Mouse (Mus musculus): ENCODE results near the gene Map3k5. TPM values are rescaled to one million over a fixed set of nuclear protein-coding genes. Genes with fewer than 3 reads are reported as not detected.
A peak's percentile ranks its signal among the peaks of the same experiment; 100 is the strongest.
"Not testable (repeated sequence)": the region's sequence is repeated elsewhere in the genome, so short reads cannot be mapped to it uniquely, and the experiment has no call there.

Map3k5 gene
- polyA plus RNA-seq, 1 experiment from 2014 or later, result 1.9 TPM

DNA sequence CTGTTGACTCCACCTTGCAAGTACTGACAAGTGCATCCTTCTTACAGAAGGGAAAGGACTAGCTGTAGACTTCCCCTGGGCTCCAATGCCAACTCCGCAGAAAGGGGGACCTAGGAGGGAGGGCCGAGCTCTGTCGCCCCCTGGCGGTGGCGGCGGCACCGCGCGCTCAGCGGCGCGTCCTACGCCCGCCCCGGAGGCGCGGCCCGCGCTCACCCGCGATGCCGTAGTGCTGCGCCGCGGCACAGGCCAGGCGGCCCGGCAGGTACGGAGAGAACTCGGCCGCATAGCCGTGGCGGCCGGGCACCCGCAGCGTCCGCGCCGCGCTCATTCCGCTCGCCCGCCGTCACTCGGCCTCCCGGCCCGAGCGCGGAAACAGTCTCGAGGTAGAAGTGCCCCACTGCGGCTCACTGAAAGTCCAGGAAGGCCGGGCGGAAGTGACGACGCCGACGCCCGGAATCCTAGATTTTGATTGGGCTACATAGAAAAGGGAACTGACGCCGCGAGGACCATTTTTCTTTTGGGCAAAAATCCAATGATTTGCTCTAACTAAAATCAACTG lies 26.9 kb upstream of the Map3k5 start, which contains the start of gene Pex7:
TSS of gene Pex7 (minus strand) at position 444 of the 559 bp plus-strand sequence.
- H3K27me3 ChIP-seq (ENCODE audit: control insufficient read depth, insufficient read depth, low read length), result no peaks in the 10 kb centered on the region
- H3K36me3 ChIP-seq (ENCODE audit: control insufficient read depth, insufficient read depth, low read length), result no peaks in the 10 kb centered on the region
- H3K9ac ChIP-seq (replicated peaks; ENCODE audit: low read depth, low read length), result peak within 1 kb of the TSS; percentile 78
- peak within 1 kb of the TSS; percentile 98 for H3K27ac ChIP-seq (ENCODE audit: low read depth, low read length)
- H3K4me1 ChIP-seq (ENCODE audit: control insufficient read depth, insufficient read depth, low read length), result no peaks in the 10 kb centered on the region
- H3K4me3 ChIP-seq (ENCODE audit: low read depth, low read length), result peak within 1 kb of the TSS; percentile 65
- under 1% methylated on average over 60 of the region's 60 CpGs for WGBS
- ATAC-seq (ENCODE audit: low read depth), result peak; percentile 99
- no peaks in the 10 kb centered on the region for H3K9me3 ChIP-seq (ENCODE audit: control insufficient read depth, low read length)
- H3K4me2 ChIP-seq (ENCODE audit: low read depth, low read length), result no peak within 1 kb of the TSS

GRCm38 (mm10) chr10:19908076-19908475 lies 26.2 kb upstream of the Map3k5 start:
- Histone ChIP-seq H3K9me3 (ENCODE audit: control insufficient read depth, low read length) (no peaks in the 10 kb centered on the region), H3K4me2 (ENCODE audit: low read depth, low read length) (no peak overlapping the region), H3K27ac (ENCODE audit: low read depth, low read length) (no peak overlapping the region), H3K36me3 (ENCODE audit: control insufficient read depth, insufficient read depth, low read length) (no peaks in the 10 kb centered on the region), H3K27me3 (ENCODE audit: control insufficient read depth, insufficient read depth, low read length) (no peaks in the 10 kb centered on the region), H3K4me3 (ENCODE audit: low read depth, low read length) (no peak overlapping the region), H3K4me1 (ENCODE audit: control insufficient read depth, insufficient read depth, low read length) (no peaks in the 10 kb centered on the region), H3K9ac (replicated peaks; ENCODE audit: low read depth, low read length) (no peak overlapping the region)
- no peak for ATAC-seq (ENCODE audit: low read depth)
- WGBS, result 74% methylated on average over 2 of the region's 2 CpGs

DNA sequence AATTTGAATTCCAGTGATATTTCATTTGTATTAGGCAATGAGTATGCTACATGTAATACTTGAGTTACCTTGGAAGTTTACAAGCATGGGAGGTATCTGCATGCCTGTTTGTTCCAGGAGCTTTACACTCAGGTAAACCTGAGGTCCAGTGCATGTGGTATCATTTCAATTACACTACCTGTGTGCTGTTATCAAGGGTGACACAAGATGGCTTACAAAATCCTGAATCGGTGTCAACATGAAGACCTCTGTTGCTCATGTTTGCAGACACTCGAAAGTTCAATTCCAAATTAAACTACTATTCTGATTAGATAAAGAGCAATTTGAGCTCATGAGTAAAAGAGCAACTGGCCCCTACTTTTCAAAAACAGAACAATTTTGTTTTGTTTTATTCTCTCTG lies 23.8 kb upstream of the Map3k5 start:
- 87% methylated on average over 2 of the region's 2 CpGs for WGBS

DNA sequence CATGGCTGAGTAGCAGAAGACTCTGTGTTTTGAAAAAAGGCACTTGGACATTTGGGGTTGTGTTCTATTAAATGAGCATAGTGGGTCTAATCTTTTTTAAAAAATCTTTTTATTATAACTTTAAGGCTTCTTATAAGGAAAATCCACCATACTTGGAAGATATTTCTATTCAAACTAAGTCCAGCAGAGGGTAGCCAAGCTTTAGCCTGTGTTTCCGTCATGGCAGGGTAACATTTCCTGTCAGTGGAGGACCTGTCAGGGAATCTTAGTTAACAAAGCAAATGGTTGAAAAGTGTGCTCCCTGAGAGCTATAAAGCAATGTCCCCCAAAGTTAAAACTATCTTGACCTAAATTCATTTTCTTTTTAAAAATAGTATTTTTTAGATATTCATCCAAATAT lies 22.7 kb upstream of the Map3k5 start:
- Histone ChIP-seq H3K9ac (replicated peaks; ENCODE audit: low read depth, low read length) (no peak overlapping the region), H3K4me1 (ENCODE audit: control insufficient read depth, insufficient read depth, low read length) (no peaks in the 10 kb centered on the region), H3K27ac (ENCODE audit: low read depth, low read length) (no peak overlapping the region), H3K27me3 (ENCODE audit: control insufficient read depth, insufficient read depth, low read length) (no peaks in the 10 kb centered on the region), H3K4me3 (ENCODE audit: low read depth, low read length) (no peak overlapping the region), H3K36me3 (ENCODE audit: control insufficient read depth, insufficient read depth, low read length) (no peaks in the 10 kb centered on the region), H3K9me3 (ENCODE audit: control insufficient read depth, low read length) (no peaks in the 10 kb centered on the region), H3K4me2 (ENCODE audit: low read depth, low read length) (no peak overlapping the region)
- no peak for ATAC-seq (ENCODE audit: low read depth)
- 46% methylated on average over 1 of the region's 1 CpGs for WGBS

More for the DNA sequence above, 23.8 kb upstream of the Map3k5 start:
- H3K4me1 ChIP-seq (ENCODE audit: control insufficient read depth, insufficient read depth, low read length), result no peaks in the 10 kb centered on the region
- no peaks in the 10 kb centered on the region for H3K9me3 ChIP-seq (ENCODE audit: control insufficient read depth, low read length)
- H3K4me2 ChIP-seq (ENCODE audit: low read depth, low read length), result no peak overlapping the region
- no peak for ATAC-seq (ENCODE audit: low read depth)
- no peak overlapping the region for H3K9ac ChIP-seq (replicated peaks; ENCODE audit: low read depth, low read length)
- H3K36me3 ChIP-seq (ENCODE audit: control insufficient read depth, insufficient read depth, low read length), result no peaks in the 10 kb centered on the region
- no peak overlapping the region for H3K4me3 ChIP-seq (ENCODE audit: low read depth, low read length)
- no peak overlapping the region for H3K27ac ChIP-seq (ENCODE audit: low read depth, low read length)
- H3K27me3 ChIP-seq (ENCODE audit: control insufficient read depth, insufficient read depth, low read length), result no peaks in the 10 kb centered on the region

DNA sequence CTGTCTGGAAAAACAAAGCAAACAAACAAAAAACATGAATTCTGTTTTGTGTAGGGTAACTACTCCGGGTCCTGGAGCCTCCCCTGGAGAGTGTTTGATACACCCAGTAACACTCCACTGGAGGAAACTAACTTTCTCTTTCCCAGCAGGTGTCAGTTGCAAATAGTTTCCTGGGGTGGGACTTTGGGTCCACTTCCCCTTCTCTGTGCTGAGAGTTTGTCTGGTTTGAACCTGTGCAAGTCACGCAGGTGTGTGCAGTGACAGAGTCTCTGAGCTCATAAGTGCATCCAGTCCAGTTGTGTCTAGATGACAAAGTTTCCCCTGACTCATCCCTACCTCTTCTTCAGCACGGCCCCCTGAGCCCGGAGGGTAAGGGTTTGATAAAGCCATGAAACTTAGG lies 20.5 kb upstream of the Map3k5 start:
- no peak overlapping the region for H3K27ac ChIP-seq (ENCODE audit: low read depth, low read length)
- H3K4me1 ChIP-seq (ENCODE audit: control insufficient read depth, insufficient read depth, low read length), result no peaks in the 10 kb centered on the region
- H3K36me3 ChIP-seq (ENCODE audit: control insufficient read depth, insufficient read depth, low read length), result no peaks in the 10 kb centered on the region
- H3K9me3 ChIP-seq (ENCODE audit: control insufficient read depth, low read length), result no peaks in the 10 kb centered on the region
- no peak overlapping the region for H3K4me3 ChIP-seq (ENCODE audit: low read depth, low read length)
- no peak overlapping the region for H3K9ac ChIP-seq (replicated peaks; ENCODE audit: low read depth, low read length)
- WGBS, result 83% methylated on average over 4 of the region's 4 CpGs
- no peaks in the 10 kb centered on the region for H3K27me3 ChIP-seq (ENCODE audit: control insufficient read depth, insufficient read depth, low read length)
- no peak overlapping the region for H3K4me2 ChIP-seq (ENCODE audit: low read depth, low read length)
- ATAC-seq (ENCODE audit: low read depth), result no peak

- Histone ChIP-seq H3K27ac (ENCODE audit: low read depth, low read length) (no peak overlapping the region), H3K9me3 (ENCODE audit: control insufficient read depth, low read length) (no peaks in the 10 kb centered on the region), H3K4me1 (ENCODE audit: control insufficient read depth, insufficient read depth, low read length) (no peaks in the 10 kb centered on the region), H3K27me3 (ENCODE audit: control insufficient read depth, insufficient read depth, low read length) (no peaks in the 10 kb centered on the region), H3K9ac (replicated peaks; ENCODE audit: low read depth, low read length) (no peak overlapping the region), H3K4me3 (ENCODE audit: low read depth, low read length) (no peak overlapping the region), H3K4me2 (ENCODE audit: low read depth, low read length) (no peak overlapping the region), H3K36me3 (ENCODE audit: control insufficient read depth, insufficient read depth, low read length) (no peaks in the 10 kb centered on the region)
- 65% methylated on average over 1 of the region's 1 CpGs for WGBS
- peak; percentile 87 for ATAC-seq (ENCODE audit: low read depth)
These were observed 19.0 kb upstream of the Map3k5 start for GRCm38 (mm10) chr10:19915301-19915700.

DNA sequence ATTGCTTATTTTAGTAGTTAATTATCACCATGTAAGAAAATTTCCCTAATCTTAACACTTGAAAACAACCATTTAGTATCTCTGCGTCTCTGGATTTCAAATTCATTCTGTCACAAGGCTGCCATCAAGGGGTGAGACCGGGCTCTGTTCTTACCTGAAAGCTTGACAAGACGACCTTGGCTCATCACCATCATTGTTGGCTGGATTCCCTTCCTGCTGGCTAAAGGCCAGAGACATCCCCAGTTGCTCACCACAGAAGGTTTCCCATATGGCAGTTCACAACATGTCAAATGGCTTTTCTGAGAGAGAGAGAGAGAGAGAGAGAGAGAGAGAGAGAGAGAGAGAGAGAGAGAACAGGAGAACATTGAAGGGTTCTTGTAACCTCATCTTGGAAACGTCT lies 11.9 kb upstream of the Map3k5 start:
- Histone ChIP-seq H3K4me2 (ENCODE audit: low read depth, low read length) (no peak overlapping the region), H3K4me3 (ENCODE audit: low read depth, low read length) (no peak overlapping the region), H3K9me3 (ENCODE audit: control insufficient read depth, low read length) (no peaks in the 10 kb centered on the region), H3K27ac (ENCODE audit: low read depth, low read length) (no peak overlapping the region), H3K4me1 (ENCODE audit: control insufficient read depth, insufficient read depth, low read length) (no peaks in the 10 kb centered on the region), H3K27me3 (ENCODE audit: control insufficient read depth, insufficient read depth, low read length) (no peaks in the 10 kb centered on the region), H3K36me3 (ENCODE audit: control insufficient read depth, insufficient read depth, low read length) (no peaks in the 10 kb centered on the region), H3K9ac (replicated peaks; ENCODE audit: low read depth, low read length) (no peak overlapping the region)
- no peak for ATAC-seq (ENCODE audit: low read depth)
- 50% methylated on average over 4 of the region's 4 CpGs for WGBS

- ATAC-seq (ENCODE audit: low read depth), result no peak
- Histone ChIP-seq H3K4me1 (ENCODE audit: control insufficient read depth, insufficient read depth, low read length) (no peaks in the 10 kb centered on the region), H3K27me3 (ENCODE audit: control insufficient read depth, insufficient read depth, low read length) (no peaks in the 10 kb centered on the region), H3K36me3 (ENCODE audit: control insufficient read depth, insufficient read depth, low read length) (no peaks in the 10 kb centered on the region), H3K4me3 (ENCODE audit: low read depth, low read length) (no peak overlapping the region), H3K27ac (ENCODE audit: low read depth, low read length) (no peak overlapping the region), H3K9me3 (ENCODE audit: control insufficient read depth, low read length) (no peaks in the 10 kb centered on the region), H3K9ac (replicated peaks; ENCODE audit: low read depth, low read length) (no peak overlapping the region), H3K4me2 (ENCODE audit: low read depth, low read length) (no peak overlapping the region)
- WGBS, result 74% methylated on average over 2 of the region's 2 CpGs
These were observed 10.0 kb upstream of the Map3k5 start for GRCm38 (mm10) chr10:19924256-19924655.

DNA sequence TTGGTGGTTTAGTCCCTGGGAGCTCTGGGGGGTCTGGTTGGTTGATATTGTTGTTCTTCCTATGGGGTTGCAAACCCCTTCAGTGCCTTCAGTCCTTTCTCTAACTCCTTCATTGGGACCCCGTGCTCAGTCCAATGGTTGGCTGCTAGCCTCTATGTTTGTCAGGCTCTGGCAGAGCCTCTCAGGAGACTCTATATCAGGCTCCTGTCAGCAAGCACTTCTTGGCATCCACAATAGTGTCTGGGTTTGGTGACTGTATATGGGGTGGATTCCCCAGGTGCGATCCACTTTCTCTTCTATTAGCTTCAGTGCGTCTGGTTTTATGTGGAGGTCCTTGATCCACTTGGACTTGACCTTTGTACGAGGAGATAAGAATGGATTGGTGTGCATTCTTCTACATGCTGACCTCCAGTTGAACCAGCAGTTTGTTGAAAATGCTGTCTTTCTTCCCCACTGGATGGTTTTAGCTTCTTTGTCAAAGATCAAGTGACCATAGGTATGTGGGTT lies 7.8 kb upstream of the Map3k5 start:
- not testable (repeated sequence) for ATAC-seq (ENCODE audit: low read depth); H3K27me3 ChIP-seq (ENCODE audit: control insufficient read depth, insufficient read depth, low read length); H3K4me2 ChIP-seq (ENCODE audit: low read depth, low read length); H3K4me3 ChIP-seq (ENCODE audit: low read depth, low read length); H3K9ac ChIP-seq (replicated peaks; ENCODE audit: low read depth, low read length); H3K27ac ChIP-seq (ENCODE audit: low read depth, low read length); H3K9me3 ChIP-seq (ENCODE audit: control insufficient read depth, low read length); H3K36me3 ChIP-seq (ENCODE audit: control insufficient read depth, insufficient read depth, low read length); H3K4me1 ChIP-seq (ENCODE audit: control insufficient read depth, insufficient read depth, low read length)
- WGBS, result 92% methylated on average over 4 of the region's 4 CpGs
